Mouse (Mus musculus): ENCODE results near the gene Stx1b. TPM values are rescaled to one million over a fixed set of nuclear protein-coding genes. Genes with fewer than 3 reads are reported as not detected.

The Stx1b gene
- polyA plus RNA-seq, 1 experiment from 2014 or later = 1.3 TPM

GRCm38 (mm10) chr7:127812292-127812691 is 12.1 kb downstream of the Stx1b start:
- Histone ChIP-seq H3K27ac (ENCODE audit: low read length) (no peak overlapping the region), H3K9me3 (ENCODE audit: control insufficient read depth, low read length) (no peaks in the 10 kb centered on the region), H3K4me3 (ENCODE audit: low read length) (no peak overlapping the region), H3K27me3 (ENCODE audit: control insufficient read depth, insufficient read depth, low read depth, low read length) (no peaks in the 10 kb centered on the region), H3K4me2 (ENCODE audit: low read depth, low read length) (no peak overlapping the region), H3K36me3 (ENCODE audit: control insufficient read depth, insufficient read depth, low read length) (no peaks in the 10 kb centered on the region), H3K4me1 (replicated peaks; ENCODE audit: control insufficient read depth, insufficient read depth, low read length) (peaks cover 3% of the 10 kb centered on the region; the same call in 1 of the 2 replicates), H3K9ac (ENCODE audit: low read length) (no peak overlapping the region)
- WGBS = 76% methylated on average over 3 of the region's 3 CpGs
- ATAC-seq (ENCODE audit: low read depth) = no peak

- WGBS = 75% methylated on average over 4 of the region's 4 CpGs
- no peak overlapping the region for H3K27ac ChIP-seq (ENCODE audit: low read length)
- H3K36me3 ChIP-seq (ENCODE audit: control insufficient read depth, insufficient read depth, low read length) = no peaks in the 10 kb centered on the region
- H3K4me1 ChIP-seq (replicated peaks; ENCODE audit: control insufficient read depth, insufficient read depth, low read length) = peaks cover 3% of the 10 kb centered on the region; the same call in 1 of the 2 replicates
- no peak overlapping the region for H3K4me2 ChIP-seq (ENCODE audit: low read depth, low read length)
- no peak overlapping the region for H3K9ac ChIP-seq (ENCODE audit: low read length)
- ATAC-seq (ENCODE audit: low read depth) = no peak
- no peaks in the 10 kb centered on the region for H3K9me3 ChIP-seq (ENCODE audit: control insufficient read depth, low read length)
- no peaks in the 10 kb centered on the region for H3K27me3 ChIP-seq (ENCODE audit: control insufficient read depth, insufficient read depth, low read depth, low read length)
- no peak overlapping the region for H3K4me3 ChIP-seq (ENCODE audit: low read length)
Observed at GRCm38 (mm10) chr7:127811240-127811639, 13.1 kb downstream of the Stx1b start.

GRCm38 (mm10) chr7:127810650-127811049 is 13.7 kb downstream of the Stx1b start:
- H3K9ac ChIP-seq (ENCODE audit: low read length) = no peak overlapping the region
- H3K4me3 ChIP-seq (ENCODE audit: low read length) = no peak overlapping the region
- no peak overlapping the region for H3K27ac ChIP-seq (ENCODE audit: low read length)
- H3K36me3 ChIP-seq (ENCODE audit: control insufficient read depth, insufficient read depth, low read length) = no peaks in the 10 kb centered on the region
- H3K9me3 ChIP-seq (ENCODE audit: control insufficient read depth, low read length) = no peaks in the 10 kb centered on the region
- no peak overlapping the region for H3K4me2 ChIP-seq (ENCODE audit: low read depth, low read length)
- no peaks in the 10 kb centered on the region for H3K27me3 ChIP-seq (ENCODE audit: control insufficient read depth, insufficient read depth, low read depth, low read length)
- peaks cover under 1% of the 10 kb centered on the region; the same call in 1 of the 2 replicates for H3K4me1 ChIP-seq (replicated peaks; ENCODE audit: control insufficient read depth, insufficient read depth, low read length)
- WGBS = 76% methylated on average over 10 of the region's 10 CpGs
- ATAC-seq (ENCODE audit: low read depth) = no peak

- Histone ChIP-seq H3K4me1 (replicated peaks; ENCODE audit: control insufficient read depth, insufficient read depth, low read length) (no peaks in the 10 kb centered on the region), H3K9ac (ENCODE audit: low read length) (no peak overlapping the region), H3K4me2 (ENCODE audit: low read depth, low read length) (no peak overlapping the region), H3K4me3 (ENCODE audit: low read length) (no peak overlapping the region), H3K27me3 (ENCODE audit: control insufficient read depth, insufficient read depth, low read depth, low read length) (no peaks in the 10 kb centered on the region), H3K9me3 (ENCODE audit: control insufficient read depth, low read length) (no peaks in the 10 kb centered on the region), H3K36me3 (ENCODE audit: control insufficient read depth, insufficient read depth, low read length) (no peaks in the 10 kb centered on the region), H3K27ac (ENCODE audit: low read length) (no peak overlapping the region)
- 89% methylated on average over 1 of the region's 1 CpGs for WGBS
- ATAC-seq (ENCODE audit: low read depth) = no peak
Observed at GRCm38 (mm10) chr7:127809846-127810245, 14.5 kb downstream of the Stx1b start.

GRCm38 (mm10) chr7:127808821-127809220 is 15.5 kb downstream of the Stx1b start:
- Histone ChIP-seq H3K9ac (ENCODE audit: low read length) (no peak overlapping the region), H3K9me3 (ENCODE audit: control insufficient read depth, low read length) (no peaks in the 10 kb centered on the region), H3K27ac (ENCODE audit: low read length) (no peak overlapping the region), H3K36me3 (ENCODE audit: control insufficient read depth, insufficient read depth, low read length) (no peaks in the 10 kb centered on the region), H3K4me3 (ENCODE audit: low read length) (no peak overlapping the region), H3K27me3 (ENCODE audit: control insufficient read depth, insufficient read depth, low read depth, low read length) (no peaks in the 10 kb centered on the region), H3K4me2 (ENCODE audit: low read depth, low read length) (no peak overlapping the region), H3K4me1 (replicated peaks; ENCODE audit: control insufficient read depth, insufficient read depth, low read length) (no peaks in the 10 kb centered on the region)
- WGBS = 59% methylated on average over 5 of the region's 5 CpGs
- no peak for ATAC-seq (ENCODE audit: low read depth)

GRCm38 (mm10) chr7:127802313-127802712 is 22.0 kb downstream of the Stx1b start:
- ATAC-seq (ENCODE audit: low read depth) = no peak
- Histone ChIP-seq H3K4me2 (ENCODE audit: low read depth, low read length) (no peak overlapping the region), H3K36me3 (ENCODE audit: control insufficient read depth, insufficient read depth, low read length) (peaks cover 22% of the 10 kb centered on the region), H3K9me3 (ENCODE audit: control insufficient read depth, low read length) (no peaks in the 10 kb centered on the region), H3K4me3 (ENCODE audit: low read length) (no peak overlapping the region), H3K4me1 (replicated peaks; ENCODE audit: control insufficient read depth, insufficient read depth, low read length) (peaks cover 6% of the 10 kb centered on the region), H3K27me3 (ENCODE audit: control insufficient read depth, insufficient read depth, low read depth, low read length) (no peaks in the 10 kb centered on the region), H3K27ac (ENCODE audit: low read length) (no peak overlapping the region), H3K9ac (ENCODE audit: low read length) (no peak overlapping the region)
- WGBS = 88% methylated on average over 17 of the region's 17 CpGs

- Histone ChIP-seq H3K27ac (ENCODE audit: low read length) (no peak overlapping the region; the same call in 1 of the 2 replicates), H3K36me3 (ENCODE audit: control insufficient read depth, insufficient read depth, low read length) (peaks cover 32% of the 10 kb centered on the region), H3K4me1 (replicated peaks; ENCODE audit: control insufficient read depth, insufficient read depth, low read length) (peaks cover 6% of the 10 kb centered on the region), H3K27me3 (ENCODE audit: control insufficient read depth, insufficient read depth, low read depth, low read length) (no peaks in the 10 kb centered on the region), H3K9me3 (ENCODE audit: control insufficient read depth, low read length) (no peaks in the 10 kb centered on the region), H3K9ac (ENCODE audit: low read length) (peak overlapping the region; percentile 58), H3K4me3 (ENCODE audit: low read length) (peak overlapping the region; percentile 28), H3K4me2 (ENCODE audit: low read depth, low read length) (peak overlapping the region; percentile 45)
- 87% methylated on average over 8 of the region's 8 CpGs for WGBS
- ATAC-seq (ENCODE audit: low read depth) = no peak
Observed at GRCm38 (mm10) chr7:127801010-127801621, 23.2 kb downstream of the Stx1b start.

GRCm38 (mm10) chr7:127800435-127801009 is 23.8 kb downstream of the Stx1b start, which contains the start of gene Hsd3b7:
Gene Hsd3b7 (plus strand): TSS chr7:127800604.
- Histone ChIP-seq H3K27ac (ENCODE audit: low read length) (no peak within 1 kb of the TSS; the same call in 1 of the 2 replicates), H3K9ac (ENCODE audit: low read length) (peak within 1 kb of the TSS; percentile 58), H3K4me3 (ENCODE audit: low read length) (peak within 1 kb of the TSS; percentile 28), H3K36me3 (ENCODE audit: control insufficient read depth, insufficient read depth, low read length) (peaks cover 38% of the 10 kb centered on the region), H3K4me1 (replicated peaks; ENCODE audit: control insufficient read depth, insufficient read depth, low read length) (peaks cover 6% of the 10 kb centered on the region), H3K9me3 (ENCODE audit: control insufficient read depth, low read length) (no peaks in the 10 kb centered on the region), H3K4me2 (ENCODE audit: low read depth, low read length) (peak within 1 kb of the TSS; percentile 45), H3K27me3 (ENCODE audit: control insufficient read depth, insufficient read depth, low read depth, low read length) (no peaks in the 10 kb centered on the region)
- ATAC-seq (ENCODE audit: low read depth) = peak; percentile 96
- 22% methylated on average over 6 of the region's 6 CpGs for WGBS

GRCm38 (mm10) chr7:127799738-127800137 is 24.6 kb downstream of the Stx1b start:
- Histone ChIP-seq H3K36me3 (ENCODE audit: control insufficient read depth, insufficient read depth, low read length) (peaks cover 44% of the 10 kb centered on the region), H3K4me3 (ENCODE audit: low read length) (no peak overlapping the region), H3K4me2 (ENCODE audit: low read depth, low read length) (no peak overlapping the region), H3K9me3 (ENCODE audit: control insufficient read depth, low read length) (no peaks in the 10 kb centered on the region), H3K27ac (ENCODE audit: low read length) (no peak overlapping the region), H3K4me1 (replicated peaks; ENCODE audit: control insufficient read depth, insufficient read depth, low read length) (peaks cover 6% of the 10 kb centered on the region), H3K27me3 (ENCODE audit: control insufficient read depth, insufficient read depth, low read depth, low read length) (no peaks in the 10 kb centered on the region), H3K9ac (ENCODE audit: low read length) (no peak overlapping the region)
- no peak for ATAC-seq (ENCODE audit: low read depth)
- WGBS = 69% methylated on average over 1 of the region's 1 CpGs

Measured in lung, embryonic 16.5 days (tissue).